Mouse (Mus musculus) heart, adult 11 months (tissue): ENCODE data around the gene Mob2.

Source experiments
- DNase-seq: peaks from one replicate; pipeline ENCODE4 v3.0.0; 2022

Gene Mob2

GRCm38 (mm10) chr7:142077138-142077537 lies 16.3 kb upstream of the Mob2 start:
- DNase-seq: peak; percentile 88

GRCm38 (mm10) chr7:142074146-142074886 lies 13.5 kb upstream of the Mob2 start:
- no peak for DNase-seq

DNA sequence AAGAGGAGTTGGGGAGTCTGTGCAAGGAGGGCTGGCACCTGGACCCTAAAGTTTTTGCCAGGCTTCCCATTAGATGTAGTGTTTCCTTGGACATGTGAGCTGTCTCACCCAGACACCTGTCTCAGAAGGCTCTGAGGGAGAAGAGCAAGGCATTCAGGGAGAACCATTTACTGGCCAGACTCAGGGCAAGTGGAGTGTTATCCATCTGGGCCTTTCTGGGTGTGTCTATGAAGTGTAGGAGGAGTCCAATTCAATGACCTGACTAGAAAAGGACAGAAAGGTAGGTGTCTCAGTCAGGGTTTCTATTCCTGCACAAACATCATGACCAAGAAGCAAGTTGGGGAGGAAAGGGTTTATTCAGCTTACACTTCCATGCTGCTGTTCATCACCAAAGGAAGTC lies 10.9 kb upstream of the Mob2 start:
- DNase-seq: no peak

DNA sequence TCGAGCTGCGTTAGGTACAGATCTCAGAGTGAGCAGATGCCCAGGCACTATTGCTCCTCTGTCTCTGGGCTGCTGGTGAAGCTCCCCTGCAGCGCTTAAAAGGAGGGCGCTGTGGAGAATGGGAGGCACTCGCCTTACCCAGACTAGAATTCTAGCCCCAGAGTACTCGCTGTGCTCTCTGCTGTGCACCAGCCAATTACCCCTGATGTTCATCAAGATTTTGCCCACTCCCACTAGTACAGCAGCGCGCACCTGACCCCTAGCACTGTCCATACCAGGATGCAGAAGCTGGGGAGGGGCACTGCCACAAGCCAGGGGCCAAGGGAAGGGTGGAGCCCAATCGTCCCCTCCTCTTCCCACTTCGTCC lies 10.3 kb upstream of the Mob2 start:
- no peak for DNase-seq

GRCm38 (mm10) chr7:142070458-142071211 lies 9.8 kb upstream of the Mob2 start:
- peak; percentile 93 for DNase-seq

DNA sequence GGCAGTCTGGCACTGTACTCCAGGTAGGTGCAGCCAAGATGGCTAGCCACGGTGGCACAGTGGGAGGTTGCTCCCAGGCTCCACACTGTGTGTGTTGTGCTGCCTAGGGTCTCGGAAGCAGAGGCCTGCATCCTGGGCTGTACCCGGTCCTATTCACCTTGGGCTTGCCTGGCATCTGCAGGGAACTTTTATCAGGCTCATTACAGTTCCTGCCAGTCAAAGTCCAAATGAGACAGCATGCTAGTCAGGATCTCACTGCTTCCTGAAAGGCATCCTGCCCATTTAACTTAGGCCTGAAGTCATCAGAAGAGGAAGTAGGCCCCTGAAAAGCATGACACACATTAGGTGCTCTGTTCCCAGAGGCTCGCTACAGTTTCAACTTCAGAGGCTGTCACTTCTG lies 7.6 kb upstream of the Mob2 start:
- DNase-seq: peak; percentile 93

GRCm38 (mm10) chr7:142060185-142060930 lies 507 bp downstream of the Mob2 start:
- DNase-seq: peak; percentile 93

GRCm38 (mm10) chr7:142059024-142059423 lies 1.8 kb downstream of the Mob2 start:
- DNase-seq: no peak

- peak; percentile 90 for DNase-seq
Measured at GRCm38 (mm10) chr7:142057121-142057520, 3.7 kb downstream of the Mob2 start.

GRCm38 (mm10) chr7:142056601-142057061 lies 4.2 kb downstream of the Mob2 start:
- DNase-seq: peak; percentile 94

- DNase-seq: peak; percentile 89
Measured at GRCm38 (mm10) chr7:142055431-142055830, 5.4 kb downstream of the Mob2 start.

DNA sequence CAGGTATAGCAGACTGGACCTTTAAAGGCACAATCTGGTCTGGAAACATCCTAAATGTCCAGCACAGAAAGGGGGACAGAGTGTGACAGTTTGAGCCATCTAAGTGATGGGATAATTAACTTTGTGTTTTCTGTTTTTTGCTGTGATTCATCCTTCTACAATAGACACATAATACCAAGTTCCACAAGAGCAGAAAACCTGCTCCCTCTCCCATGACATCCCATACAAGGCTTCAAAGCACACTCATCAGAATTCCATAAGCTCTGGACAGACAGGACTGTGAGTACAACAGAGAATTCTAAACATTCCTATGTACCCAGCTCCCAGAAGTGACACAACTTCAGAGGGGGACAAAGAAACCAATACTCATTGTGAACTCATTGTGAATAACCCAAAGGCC lies 10.3 kb downstream of the Mob2 start:
- DNase-seq: no peak

GRCm38 (mm10) chr7:142045932-142046331 lies 14.9 kb downstream of the Mob2 start:
- DNase-seq: no peak

GRCm38 (mm10) chr7:142045344-142045743 lies 15.5 kb downstream of the Mob2 start:
- DNase-seq: no peak

DNA sequence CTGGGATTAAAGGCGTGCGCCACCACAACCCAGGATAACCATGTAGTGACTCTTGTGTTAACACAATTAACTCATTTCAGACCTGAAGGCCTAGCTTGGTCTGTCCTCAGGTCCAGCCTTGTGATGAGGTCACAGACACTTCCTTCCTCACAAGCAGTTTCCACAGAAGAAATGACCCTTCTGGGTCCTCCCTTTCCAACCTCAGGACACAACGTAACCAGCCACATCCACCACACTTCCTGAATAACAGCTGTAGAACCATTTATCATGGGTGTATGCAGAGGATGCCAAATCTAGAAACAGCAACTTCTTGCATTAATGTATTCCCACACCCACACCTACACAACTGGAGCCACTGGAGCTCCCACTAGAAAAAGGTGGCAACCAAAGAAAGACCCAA lies 20.1 kb downstream of the Mob2 start:
- peak; percentile 98 for DNase-seq

- no peak for DNase-seq
Measured at GRCm38 (mm10) chr7:142037553-142038170, 23.2 kb downstream of the Mob2 start.

GRCm38 (mm10) chr7:142035048-142035811 lies 25.6 kb downstream of the Mob2 start:
- no peak for DNase-seq

GRCm38 (mm10) chr7:142034198-142034597 lies 26.7 kb downstream of the Mob2 start:
- DNase-seq: peak; percentile 99

DNA sequence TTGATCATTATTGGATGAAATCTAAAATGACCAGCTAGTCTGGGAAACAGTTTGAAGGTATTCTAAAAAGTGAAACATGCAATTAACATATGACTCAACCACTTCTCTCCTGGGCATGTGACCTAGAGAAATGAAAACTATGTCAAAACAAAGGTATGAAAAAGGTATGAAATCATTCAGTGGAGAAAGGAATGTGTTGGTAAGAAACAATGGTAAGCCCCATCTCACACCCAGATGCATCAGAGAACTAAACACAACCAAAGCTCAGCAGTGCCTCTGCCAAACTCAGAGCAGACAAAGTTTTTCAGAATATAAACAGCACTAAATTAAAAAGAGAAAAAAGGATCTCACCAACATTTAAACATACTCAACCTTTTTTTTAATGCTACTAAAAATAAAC lies 30.8 kb downstream of the Mob2 start:
- no peak for DNase-seq

- no peak for DNase-seq
Measured at GRCm38 (mm10) chr7:142025926-142026325, 34.9 kb downstream of the Mob2 start.

DNA sequence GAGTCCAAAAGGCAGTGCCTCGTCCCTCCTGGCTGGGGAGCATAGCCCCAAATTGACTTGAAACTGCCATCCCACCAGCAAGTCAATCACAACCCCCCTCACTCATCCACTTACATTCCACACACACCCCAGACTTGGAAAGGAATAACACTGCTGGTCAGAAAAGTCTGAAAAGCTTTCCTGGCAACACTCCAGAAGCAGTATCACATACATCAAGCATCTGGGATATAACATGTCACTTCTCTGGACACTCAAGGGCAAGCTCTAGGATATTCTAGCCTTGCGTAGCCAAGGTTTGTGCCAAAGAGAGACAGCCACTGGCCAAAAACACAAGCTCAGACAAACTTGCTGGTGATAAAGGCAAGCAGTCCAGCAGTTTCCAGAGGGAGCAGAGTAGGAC lies 35.7 kb downstream of the Mob2 start:
- DNase-seq: no peak

- peak; percentile 94 for DNase-seq
Measured at GRCm38 (mm10) chr7:142020827-142021226, 40.0 kb downstream of the Mob2 start.
